Mouse (Mus musculus) gastrocnemius, postnatal 25 days (tissue): ENCODE measurements around the gene Olfr360. TPM values are rescaled to one million over a fixed set of nuclear protein-coding genes. Genes with fewer than 3 reads are reported as not detected.
"Not testable (repeated sequence)": the region's sequence is repeated elsewhere in the genome, so short reads cannot be mapped to it uniquely, and the experiment has no call there.

Source experiments
- DNase-seq: peaks from one replicate; pipeline ENCODE4 v3.0.0; 2022
- long read RNA-seq, 2 experiments: library from polyadenylated mRNA; stranded (forward); transcript quantifications; one replicate each; pipeline ENCODE4 v2.0.0; 2021
- total RNA-seq, 2 experiments: library from RNA; stranded (reverse); gene quantifications; 1 replicate in 1 of 2; 2 replicates in 1 of 2; pipeline ENCODE4 v1.2.3; 2021

Gene Olfr360
- total RNA-seq = not detected
- long read RNA-seq, experiment 1 = 0 reads
- long read RNA-seq, experiment 2 = 0 reads

DNA sequence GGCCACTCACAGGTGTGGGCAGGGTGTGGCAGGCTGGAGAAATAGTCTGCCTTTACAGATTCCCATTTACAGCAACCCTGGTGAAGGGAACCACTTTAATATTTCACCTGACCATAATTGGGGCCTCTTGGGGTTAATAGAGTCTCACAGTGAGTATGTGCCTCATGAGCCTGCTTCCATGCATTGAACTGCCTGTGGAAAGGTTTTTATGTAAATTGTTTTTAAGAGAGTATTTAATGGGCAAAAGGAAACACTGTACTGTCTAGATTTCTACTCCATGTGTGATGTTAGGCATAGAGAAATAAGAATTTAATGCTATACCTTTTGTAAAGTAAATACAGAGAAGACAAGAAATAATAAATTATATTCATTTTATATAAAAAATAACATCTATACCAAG is at the start of gene Olfr360:
TSS of gene Olfr360 (plus strand) at position 301 of the 400 bp plus-strand sequence.
- no peak for DNase-seq

DNA sequence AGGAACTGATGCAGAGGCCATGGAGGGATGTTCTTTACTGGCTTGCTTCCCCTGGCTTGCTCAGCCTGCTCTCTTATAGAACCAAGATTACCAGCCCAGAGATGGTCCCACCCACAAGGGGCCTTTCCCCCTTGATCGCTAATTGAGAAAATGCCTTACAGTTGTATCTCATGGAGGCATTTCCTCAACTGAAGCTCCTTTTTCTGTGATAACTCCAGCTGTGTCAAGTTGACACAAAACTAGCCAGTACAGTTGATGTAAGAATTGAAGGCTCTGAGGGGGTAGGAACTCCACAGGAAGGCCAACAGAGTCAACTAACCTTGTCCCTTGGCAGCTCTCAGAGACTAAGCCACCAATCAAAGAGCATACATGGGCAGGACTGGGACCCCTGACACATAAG is 23.6 kb downstream of the Olfr360 start, which contains the start of gene Olfr361:
TSS of gene Olfr361 (minus strand) at position 101 of the 400 bp plus-strand sequence.
- DNase-seq = not testable (repeated sequence)

DNA sequence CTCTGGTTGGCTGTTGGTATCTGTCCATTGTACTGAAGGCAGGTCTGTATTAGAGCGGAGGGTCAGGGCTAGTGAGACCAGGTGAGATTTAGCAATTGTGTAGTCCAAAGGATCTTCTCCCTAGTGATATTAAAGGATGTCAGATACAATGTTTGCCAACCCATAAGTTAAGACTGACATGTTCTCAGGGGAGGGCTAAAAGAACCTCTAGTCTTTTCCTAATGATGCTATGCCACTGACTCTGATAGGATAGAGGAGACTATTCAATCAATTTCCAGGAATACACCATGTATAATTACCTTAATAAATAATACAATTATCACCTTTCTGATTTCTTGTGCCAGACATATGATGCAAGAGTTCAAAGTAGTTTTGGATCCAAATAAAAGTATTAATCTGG is 52.3 kb downstream of the Olfr360 start, which contains the start of gene Olfr362:
TSS of gene Olfr362 (minus strand) at position 101 of the 400 bp plus-strand sequence.
- no peak for DNase-seq

Other genes starting within 250 kb of the Olfr360 start
- not detected for gene Olfr3, start 248.7 kb upstream of the Olfr360 start, total RNA-seq
- not detected for gene Olfr350, start 219.4 kb upstream of the Olfr360 start, total RNA-seq
- not detected for gene Olfr351, start 203.1 kb upstream of the Olfr360 start, total RNA-seq
- gene Olfr352, start 197.3 kb upstream of the Olfr360 start, total RNA-seq = not detected
- not detected for gene Olfr353, start 172.8 kb upstream of the Olfr360 start, total RNA-seq
- not detected for gene Olfr354, start 160.1 kb upstream of the Olfr360 start, total RNA-seq
- gene Olfr355, start 136.8 kb upstream of the Olfr360 start, total RNA-seq = not detected
- gene Olfr356, start 128.6 kb upstream of the Olfr360 start, total RNA-seq = not detected
- gene Olfr357, start 71.9 kb upstream of the Olfr360 start, total RNA-seq = not detected
- not detected for gene Olfr358, start 56.4 kb upstream of the Olfr360 start, total RNA-seq
- not detected for gene Olfr361, start 23.5 kb downstream of the Olfr360 start, total RNA-seq
- not detected for gene Olfr362, start 52.2 kb downstream of the Olfr360 start, total RNA-seq
- gene Olfr364-ps1, start 73.6 kb downstream of the Olfr360 start, total RNA-seq = not detected
- not detected for gene Olfr365, start 122.5 kb downstream of the Olfr360 start, total RNA-seq
- gene Olfr366, start 145.8 kb downstream of the Olfr360 start, total RNA-seq = not detected